Mouse (Mus musculus): ENCODE results near the gene Fyn. TPM values are rescaled to one million over a fixed set of nuclear protein-coding genes. Genes with fewer than 3 reads are reported as not detected.

Fyn gene
- polyA plus RNA-seq, 1 experiment from 2014 or later: 20.2 TPM

GRCm38 (mm10) chr10:39472923-39473322 is 104.3 kb downstream of the Fyn start:
- peak; percentile 75; the same call in 1 of the 2 replicates for ATAC-seq (ENCODE audit: insufficient read depth, low FRiP score)
- no peaks in the 10 kb centered on the region for H3K36me3 ChIP-seq (ENCODE audit: control insufficient read depth, insufficient read depth, low read length)
- no peak overlapping the region for H3K4me3 ChIP-seq (replicated peaks; ENCODE audit: low read length)
- H3K9ac ChIP-seq (ENCODE audit: low read length): no peak overlapping the region
- H3K9me3 ChIP-seq (replicated peaks; ENCODE audit: control insufficient read depth, low read length): no peaks in the 10 kb centered on the region
- peaks cover 21% of the 10 kb centered on the region for H3K4me1 ChIP-seq (ENCODE audit: control insufficient read depth, insufficient read depth, low read length)
- H3K27ac ChIP-seq (ENCODE audit: low read length): no peak overlapping the region
- H3K27me3 ChIP-seq (ENCODE audit: control insufficient read depth, insufficient read depth, low read length): no peaks in the 10 kb centered on the region
- 55% methylated on average over 7 of the region's 7 CpGs for WGBS
- no peak overlapping the region for H3K4me2 ChIP-seq (ENCODE audit: low read depth, low read length)

GRCm38 (mm10) chr10:39479361-39479760 is 110.7 kb downstream of the Fyn start:
- Histone ChIP-seq H3K9ac (ENCODE audit: low read length) (no peak overlapping the region), H3K27ac (ENCODE audit: low read length) (no peak overlapping the region), H3K27me3 (ENCODE audit: control insufficient read depth, insufficient read depth, low read length) (no peaks in the 10 kb centered on the region), H3K4me2 (ENCODE audit: low read depth, low read length) (no peak overlapping the region), H3K9me3 (replicated peaks; ENCODE audit: control insufficient read depth, low read length) (no peaks in the 10 kb centered on the region), H3K36me3 (ENCODE audit: control insufficient read depth, insufficient read depth, low read length) (no peaks in the 10 kb centered on the region), H3K4me3 (replicated peaks; ENCODE audit: low read length) (no peak overlapping the region), H3K4me1 (ENCODE audit: control insufficient read depth, insufficient read depth, low read length) (0 out of 2 replicates have a peak, but pooled peaks cover 2% of the 10 kb centered on the region)
- no peak for ATAC-seq (ENCODE audit: insufficient read depth, low FRiP score)
- WGBS: 88% methylated on average over 1 of the region's 1 CpGs

- Histone ChIP-seq H3K27me3 (ENCODE audit: control insufficient read depth, insufficient read depth, low read length) (no peaks in the 10 kb centered on the region), H3K4me2 (ENCODE audit: low read depth, low read length) (no peak overlapping the region), H3K9me3 (replicated peaks; ENCODE audit: control insufficient read depth, low read length) (no peaks in the 10 kb centered on the region), H3K9ac (ENCODE audit: low read length) (no peak overlapping the region), H3K4me3 (replicated peaks; ENCODE audit: low read length) (no peak overlapping the region), H3K27ac (ENCODE audit: low read length) (no peak overlapping the region), H3K4me1 (ENCODE audit: control insufficient read depth, insufficient read depth, low read length) (peaks cover 24% of the 10 kb centered on the region), H3K36me3 (ENCODE audit: control insufficient read depth, insufficient read depth, low read length) (no peaks in the 10 kb centered on the region)
- ATAC-seq (ENCODE audit: insufficient read depth, low FRiP score): no peak
- WGBS: 38% methylated on average over 8 of the region's 8 CpGs
Observed at GRCm38 (mm10) chr10:39484382-39484826, 115.7 kb downstream of the Fyn start.

GRCm38 (mm10) chr10:39484892-39485291 is 116.2 kb downstream of the Fyn start:
- H3K36me3 ChIP-seq (ENCODE audit: control insufficient read depth, insufficient read depth, low read length): no peaks in the 10 kb centered on the region
- H3K27me3 ChIP-seq (ENCODE audit: control insufficient read depth, insufficient read depth, low read length): no peaks in the 10 kb centered on the region
- H3K9ac ChIP-seq (ENCODE audit: low read length): no peak overlapping the region
- H3K4me3 ChIP-seq (replicated peaks; ENCODE audit: low read length): no peak overlapping the region
- no peak overlapping the region for H3K27ac ChIP-seq (ENCODE audit: low read length)
- peaks cover 26% of the 10 kb centered on the region for H3K4me1 ChIP-seq (ENCODE audit: control insufficient read depth, insufficient read depth, low read length)
- WGBS: 53% methylated on average over 6 of the region's 6 CpGs
- no peaks in the 10 kb centered on the region for H3K9me3 ChIP-seq (replicated peaks; ENCODE audit: control insufficient read depth, low read length)
- H3K4me2 ChIP-seq (ENCODE audit: low read depth, low read length): no peak overlapping the region
- ATAC-seq (ENCODE audit: insufficient read depth, low FRiP score): no peak

- Histone ChIP-seq H3K27ac (ENCODE audit: low read length) (no peak overlapping the region), H3K9ac (ENCODE audit: low read length) (no peak overlapping the region), H3K4me2 (ENCODE audit: low read depth, low read length) (no peak overlapping the region), H3K36me3 (ENCODE audit: control insufficient read depth, insufficient read depth, low read length) (no peaks in the 10 kb centered on the region), H3K4me3 (replicated peaks; ENCODE audit: low read length) (no peak overlapping the region), H3K27me3 (ENCODE audit: control insufficient read depth, insufficient read depth, low read length) (no peaks in the 10 kb centered on the region), H3K4me1 (ENCODE audit: control insufficient read depth, insufficient read depth, low read length) (peaks cover 27% of the 10 kb centered on the region), H3K9me3 (replicated peaks; ENCODE audit: control insufficient read depth, low read length) (no peaks in the 10 kb centered on the region)
- WGBS: 70% methylated on average over 4 of the region's 4 CpGs
- ATAC-seq (ENCODE audit: insufficient read depth, low FRiP score): no peak
Observed at GRCm38 (mm10) chr10:39485939-39486338, 117.3 kb downstream of the Fyn start.

GRCm38 (mm10) chr10:39486501-39487450 is 118.1 kb downstream of the Fyn start:
- Histone ChIP-seq H3K27me3 (ENCODE audit: control insufficient read depth, insufficient read depth, low read length) (no peaks in the 10 kb centered on the region), H3K4me2 (ENCODE audit: low read depth, low read length) (no peak overlapping the region), H3K27ac (ENCODE audit: low read length) (peak overlapping the region; percentile 2; the same call in 1 of the 2 replicates), H3K4me1 (ENCODE audit: control insufficient read depth, insufficient read depth, low read length) (peaks cover 27% of the 10 kb centered on the region), H3K9me3 (replicated peaks; ENCODE audit: control insufficient read depth, low read length) (no peaks in the 10 kb centered on the region), H3K4me3 (replicated peaks; ENCODE audit: low read length) (no peak overlapping the region), H3K9ac (ENCODE audit: low read length) (no peak overlapping the region), H3K36me3 (ENCODE audit: control insufficient read depth, insufficient read depth, low read length) (no peaks in the 10 kb centered on the region)
- WGBS: 38% methylated on average over 11 of the region's 11 CpGs
- ATAC-seq (ENCODE audit: insufficient read depth, low FRiP score): 0 out of 2 replicates have a peak, but pooled peaks have one; percentile 36

- no peak overlapping the region for H3K27ac ChIP-seq (ENCODE audit: low read length)
- WGBS: 84% methylated on average over 14 of the region's 14 CpGs
- H3K4me3 ChIP-seq (replicated peaks; ENCODE audit: low read length): no peak overlapping the region
- no peak overlapping the region for H3K4me2 ChIP-seq (ENCODE audit: low read depth, low read length)
- no peak for ATAC-seq (ENCODE audit: insufficient read depth, low FRiP score)
- no peaks in the 10 kb centered on the region for H3K27me3 ChIP-seq (ENCODE audit: control insufficient read depth, insufficient read depth, low read length)
- H3K4me1 ChIP-seq (ENCODE audit: control insufficient read depth, insufficient read depth, low read length): peaks cover 27% of the 10 kb centered on the region
- H3K9ac ChIP-seq (ENCODE audit: low read length): no peak overlapping the region
- no peaks in the 10 kb centered on the region for H3K9me3 ChIP-seq (replicated peaks; ENCODE audit: control insufficient read depth, low read length)
- H3K36me3 ChIP-seq (ENCODE audit: control insufficient read depth, insufficient read depth, low read length): no peaks in the 10 kb centered on the region
Observed at GRCm38 (mm10) chr10:39487740-39488415, 119.2 kb downstream of the Fyn start.

- ATAC-seq (ENCODE audit: insufficient read depth, low FRiP score): no peak
- H3K4me2 ChIP-seq (ENCODE audit: low read depth, low read length): no peak overlapping the region
- no peak overlapping the region for H3K27ac ChIP-seq (ENCODE audit: low read length)
- 66% methylated on average over 3 of the region's 3 CpGs for WGBS
- H3K9ac ChIP-seq (ENCODE audit: low read length): no peak overlapping the region
- H3K36me3 ChIP-seq (ENCODE audit: control insufficient read depth, insufficient read depth, low read length): no peaks in the 10 kb centered on the region
- no peaks in the 10 kb centered on the region for H3K27me3 ChIP-seq (ENCODE audit: control insufficient read depth, insufficient read depth, low read length)
- no peaks in the 10 kb centered on the region for H3K9me3 ChIP-seq (replicated peaks; ENCODE audit: control insufficient read depth, low read length)
- no peak overlapping the region for H3K4me3 ChIP-seq (replicated peaks; ENCODE audit: low read length)
- H3K4me1 ChIP-seq (ENCODE audit: control insufficient read depth, insufficient read depth, low read length): peaks cover 27% of the 10 kb centered on the region
Observed at GRCm38 (mm10) chr10:39488542-39488941, 119.9 kb downstream of the Fyn start.

GRCm38 (mm10) chr10:39488956-39489355 is 120.3 kb downstream of the Fyn start:
- Histone ChIP-seq H3K9ac (ENCODE audit: low read length) (no peak overlapping the region), H3K36me3 (ENCODE audit: control insufficient read depth, insufficient read depth, low read length) (no peaks in the 10 kb centered on the region), H3K27ac (ENCODE audit: low read length) (no peak overlapping the region), H3K27me3 (ENCODE audit: control insufficient read depth, insufficient read depth, low read length) (no peaks in the 10 kb centered on the region), H3K4me1 (ENCODE audit: control insufficient read depth, insufficient read depth, low read length) (peaks cover 27% of the 10 kb centered on the region), H3K9me3 (replicated peaks; ENCODE audit: control insufficient read depth, low read length) (no peaks in the 10 kb centered on the region), H3K4me3 (replicated peaks; ENCODE audit: low read length) (no peak overlapping the region), H3K4me2 (ENCODE audit: low read depth, low read length) (no peak overlapping the region)
- 66% methylated on average over 3 of the region's 3 CpGs for WGBS
- no peak for ATAC-seq (ENCODE audit: insufficient read depth, low FRiP score)
